Mouse (Mus musculus) ES-E14 (cell line): ENCODE results near the gene Fhod1.

Experiments used
- CHD2 ChIP-seq: IDR thresholded peaks from 2 replicates; pipeline ENCODE4 v1.6.1; 2014; ENCODE audit warnings: mild to moderate bottlenecking, low read depth, low read length, inconsistent platforms
- HCFC1 ChIP-seq: IDR thresholded peaks from 2 replicates; pipeline ENCODE4 v1.6.1; 2012; ENCODE audit warnings: low read length, inconsistent platforms, borderline replicate concordance; ENCODE audit not compliant: insufficient read depth
- MAFK ChIP-seq: IDR thresholded peaks from 2 replicates; pipeline ENCODE4 v1.6.1; 2014; ENCODE audit warnings: mild to moderate bottlenecking, low read depth, low read length, inconsistent platforms; ENCODE audit not compliant: insufficient read depth

GRCm38 (mm10) chr8:105299962-105300361 is 47.8 kb downstream of the Fhod1 start:
- TF ChIP-seq MAFK, result no peak
- TF ChIP-seq HCFC1, result no peak
- TF ChIP-seq CHD2, result no peak
